Mouse (Mus musculus) stomach, postnatal 0 days (tissue): ENCODE results near the gene Pramef8. TPM values are rescaled to one million over a fixed set of nuclear protein-coding genes. Genes with fewer than 3 reads are reported as not detected.

Experiments
- ATAC-seq: fragments of 200-750 bp; cut with Nextera tagmentation; 2 replicates; pipeline ENCODE4 v1.8.0; 2017; ENCODE audit not compliant: low FRiP score, low TSS enrichment
- DNase-seq: peaks from one replicate; pipeline ENCODE4 v3.0.0-alpha.2; 2016; ENCODE audit warnings: low spot score
- H3K27ac ChIP-seq: fragments of 300-500 bp; sonication (generic); replicated peaks from 2 replicates; pipeline ENCODE4 v1.5.1; 2014; ENCODE audit warnings: mild to moderate bottlenecking, control low read depth
- H3K27me3 ChIP-seq: fragments of 300-500 bp; sonication (generic); 2 replicates; pipeline ENCODE4 v1.6.1; 2014; ENCODE audit warnings: low read length; ENCODE audit not compliant: control insufficient read depth, insufficient read depth
- H3K36me3 ChIP-seq: fragments of 300-500 bp; sonication (generic); 2 replicates; pipeline ENCODE4 v1.6.1; 2014; ENCODE audit warnings: low read length, mixed read lengths; ENCODE audit not compliant: control insufficient read depth, insufficient read depth
- H3K4me1 ChIP-seq: fragments of 300-500 bp; sonication (generic); replicated peaks from 2 replicates; pipeline ENCODE4 v1.6.1; 2014; ENCODE audit warnings: antibody characterized with exemption; ENCODE audit not compliant: control insufficient read depth, insufficient read depth
- H3K4me2 ChIP-seq: fragments of 300-500 bp; sonication (generic); replicated peaks from 2 replicates; pipeline ENCODE4 v1.6.1; 2014; ENCODE audit warnings: low read depth, mild to moderate bottlenecking, control low read depth, moderate library complexity
- H3K4me3 ChIP-seq: fragments of 300-500 bp; sonication (generic); 2 replicates; pipeline ENCODE4 v1.5.1; 2014; ENCODE audit warnings: low read depth, low read length, control low read depth
- H3K9ac ChIP-seq: fragments of 300-500 bp; sonication (generic); 2 replicates; pipeline ENCODE4 v1.6.1; 2014; ENCODE audit warnings: mild to moderate bottlenecking, low read length, control low read depth, mixed read lengths
- H3K9me3 ChIP-seq: fragments of 300-500 bp; sonication (generic); 2 replicates; pipeline ENCODE4 v1.6.1; 2016; ENCODE audit warnings: low read length; ENCODE audit not compliant: control insufficient read depth
- CTCF ChIP-seq: IDR thresholded peaks from 2 replicates; pipeline ENCODE4 v1.5.1; 2016; ENCODE audit warnings: antibody characterized with exemption, low read depth, mild to moderate bottlenecking, moderate library complexity
- EP300 ChIP-seq: optimal IDR thresholded peaks from 2 replicates; pipeline ENCODE3; 2016; ENCODE audit warnings: antibody characterized with exemption
- WGBS: fragments of 180-500 bp; shearing (Covaris S2); extraction: QIAGEN DNeasy Blood & Tissue Kit; methylation state at CpG from one replicate; pipeline ENCODE4 v1.1.7; 2014; 5-methylcytosine and 5-hydroxymethylcytosine counted together
- polyA plus RNA-seq: library from polyadenylated mRNA; unstranded; fragments of >200 nt; fragmentation: Nextera tagmentation; extraction: Ambion mirVana; gene quantifications from 2 replicates; pipeline ENCODE4 v1.2.1, GENCODE M21; 2015

Gene Pramef8
- polyA plus RNA-seq, 1 experiment from 2014 or later, result 5.9 TPM

GRCm38 (mm10) chr4:143382163-143382562 is 30.1 kb upstream of the Pramef8 start:
- DNase-seq (no peak), ATAC-seq (no peak)
- no peak overlapping the region for H3K4me2 ChIP-seq
- H3K4me1 ChIP-seq, result no peaks in the 10 kb centered on the region
- no peak overlapping the region for H3K9ac ChIP-seq
- TF ChIP-seq CTCF, result no peak
- TF ChIP-seq EP300, result no peak
- 62% methylated on average over 3 of the region's 3 CpGs for WGBS
- no peaks in the 10 kb centered on the region for H3K36me3 ChIP-seq
- no peaks in the 10 kb centered on the region for H3K27me3 ChIP-seq
- H3K9me3 ChIP-seq, result no peaks in the 10 kb centered on the region
- H3K4me3 ChIP-seq, result no peak overlapping the region
- H3K27ac ChIP-seq, result no peak overlapping the region

GRCm38 (mm10) chr4:143383646-143384045 is 28.6 kb upstream of the Pramef8 start:
- Histone ChIP-seq H3K4me1 (no peaks in the 10 kb centered on the region), H3K27me3 (no peaks in the 10 kb centered on the region), H3K4me2 (no peak overlapping the region), H3K9me3 (no peaks in the 10 kb centered on the region), H3K27ac (no peak overlapping the region), H3K9ac (no peak overlapping the region), H3K36me3 (no peaks in the 10 kb centered on the region), H3K4me3 (no peak overlapping the region)
- WGBS, result 42% methylated on average over 4 of the region's 4 CpGs
- no peak for TF ChIP-seq EP300
- peak; percentile 65 for TF ChIP-seq CTCF
- peak; percentile 24 for DNase-seq
- no peak for ATAC-seq

DNA sequence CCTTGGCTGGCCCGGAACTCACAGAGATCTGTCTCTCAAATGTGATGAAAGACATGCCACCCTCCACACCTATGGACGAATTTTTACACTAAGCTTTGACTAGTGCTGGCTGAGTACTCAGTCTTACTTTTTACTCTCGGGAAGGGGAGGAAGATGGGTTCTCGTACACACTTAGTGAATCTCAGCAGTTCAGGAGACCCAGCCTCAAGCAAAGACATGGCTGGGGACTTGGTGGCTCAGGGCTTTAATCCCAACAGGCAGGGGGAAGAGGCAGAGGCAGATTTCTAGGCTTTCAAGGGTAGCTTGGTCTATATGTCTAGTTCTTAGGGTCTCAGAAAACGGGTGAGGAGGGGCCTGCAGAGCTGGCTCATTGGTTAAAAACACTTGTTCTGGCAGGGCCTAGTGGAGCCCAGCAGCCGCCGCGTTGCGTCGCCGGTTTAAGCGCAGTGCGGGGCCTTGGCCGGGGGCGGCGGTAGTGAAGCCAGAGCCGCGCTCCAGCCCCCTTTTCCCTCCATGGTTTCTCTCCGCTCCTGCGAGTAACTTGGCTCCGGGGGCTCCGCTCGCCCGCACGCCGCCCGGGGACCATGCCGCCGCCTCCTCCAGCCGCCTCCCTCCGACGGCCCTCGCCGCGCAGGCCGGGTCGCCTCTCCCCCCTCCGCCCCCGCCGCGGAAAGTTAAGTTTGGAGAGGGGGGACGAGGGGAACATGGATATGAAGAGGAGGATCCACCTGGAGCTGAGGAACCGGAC is 23.1 kb upstream of the Pramef8 start:
- H3K27me3 ChIP-seq, result no peaks in the 10 kb centered on the region
- peak overlapping the region; percentile 38 for H3K4me3 ChIP-seq
- H3K9me3 ChIP-seq, result no peaks in the 10 kb centered on the region
- H3K4me1 ChIP-seq, result no peaks in the 10 kb centered on the region
- H3K9ac ChIP-seq, result peak overlapping the region; percentile 41
- H3K36me3 ChIP-seq, result no peaks in the 10 kb centered on the region
- ATAC-seq (peak; percentile 80), DNase-seq (peak; percentile 61)
- TF ChIP-seq EP300, result no peak
- peak; percentile 62 for TF ChIP-seq CTCF
- H3K4me2 ChIP-seq, result peak overlapping the region; percentile 55
- H3K27ac ChIP-seq, result no peak overlapping the region
- 10% methylated on average over 25 of the region's 43 CpGs for WGBS

GRCm38 (mm10) chr4:143394181-143394580 is 18.0 kb upstream of the Pramef8 start, which contains the start of gene Pramel1:
TSS of gene Pramel1 (plus strand) at chr4:143394428.
- Histone ChIP-seq H3K27ac (no peak within 1 kb of the TSS), H3K9ac (no peak within 1 kb of the TSS), H3K36me3 (no peaks in the 10 kb centered on the region), H3K4me2 (no peak within 1 kb of the TSS), H3K27me3 (no peaks in the 10 kb centered on the region), H3K4me1 (no peaks in the 10 kb centered on the region), H3K9me3 (no peaks in the 10 kb centered on the region), H3K4me3 (no peak within 1 kb of the TSS)
- no peak for DNase-seq
- TF ChIP-seq EP300 (no peak), CTCF (no peak)
- ATAC-seq, result no peak
- WGBS, result 77% methylated on average over 26 of the region's 26 CpGs

DNA sequence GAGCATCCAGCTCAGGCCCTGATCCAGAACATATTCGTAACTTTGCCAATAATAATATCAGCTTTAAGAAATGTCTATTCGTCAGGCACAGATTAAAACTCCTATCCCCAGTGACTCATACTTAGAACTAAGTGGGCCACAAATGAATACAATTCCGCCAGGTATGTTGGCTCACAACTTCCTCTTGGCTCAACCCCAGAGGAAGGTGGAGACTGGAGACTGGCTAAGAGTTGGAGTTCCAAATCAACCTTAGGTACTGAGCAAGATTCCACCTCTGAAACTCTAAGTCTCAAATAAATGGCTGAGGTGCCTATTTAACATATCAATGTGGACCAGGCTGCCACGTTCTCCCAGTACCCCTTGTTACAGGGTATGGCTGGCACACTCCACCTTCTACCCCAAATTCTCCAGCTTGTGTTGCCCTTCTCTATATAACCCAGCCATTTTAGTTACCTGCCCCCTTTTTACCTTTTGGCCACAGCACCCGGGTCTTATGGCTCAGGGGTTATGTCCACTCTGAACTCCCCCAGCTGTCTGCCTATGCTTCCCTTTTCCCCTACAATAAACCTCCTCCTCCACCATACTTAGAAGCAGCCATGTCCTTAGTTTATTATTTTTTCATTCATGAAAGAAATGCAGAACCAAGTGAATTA is 534 bp upstream of the Pramef8 start:
- DNase-seq (peak; percentile 47), ATAC-seq (peak; percentile 13; the same call in 1 of the 2 replicates)
- Histone ChIP-seq H3K4me1 (peaks cover 3% of the 10 kb centered on the region; the same call in 1 of the 2 replicates), H3K36me3 (peaks cover 3% of the 10 kb centered on the region; the same call in 1 of the 2 replicates), H3K9ac (no peak overlapping the region; the same call in 1 of the 2 replicates), H3K9me3 (no peaks in the 10 kb centered on the region), H3K27ac (peak overlapping the region; percentile 65; the same call in 1 of the 2 replicates), H3K27me3 (no peaks in the 10 kb centered on the region), H3K4me3 (peak overlapping the region; percentile 59), H3K4me2 (peak overlapping the region; percentile 46)
- WGBS, result 54% methylated on average over 5 of the region's 5 CpGs
- TF ChIP-seq CTCF, result no peak
- TF ChIP-seq EP300, result no peak

GRCm38 (mm10) chr4:143413621-143414020 is 1.4 kb downstream of the Pramef8 start:
- no peaks in the 10 kb centered on the region for H3K9me3 ChIP-seq
- no peak for TF ChIP-seq EP300
- no peak for TF ChIP-seq CTCF
- peaks cover 18% of the 10 kb centered on the region for H3K36me3 ChIP-seq
- no peaks in the 10 kb centered on the region for H3K27me3 ChIP-seq
- H3K4me2 ChIP-seq, result no peak overlapping the region
- WGBS, result 96% methylated on average over 1 of the region's 1 CpGs
- DNase-seq (no peak), ATAC-seq (no peak)
- no peak overlapping the region for H3K9ac ChIP-seq
- H3K4me1 ChIP-seq, result peaks cover 3% of the 10 kb centered on the region; the same call in 1 of the 2 replicates
- no peak overlapping the region for H3K4me3 ChIP-seq
- H3K27ac ChIP-seq, result no peak overlapping the region
